Mouse (Mus musculus) brain, adult 2 months (tissue): ENCODE measurements around the gene Htra3.

ENCODE experiments used
- DNase-seq: peaks from one replicate; pipeline ENCODE4 v3.0.0; 2011; ENCODE audit warnings: low read depth, low spot score

Gene Htra3

GRCm38 (mm10) chr5:35653743-35654395, 25.7 kb downstream of the Htra3 start:
- peak; percentile 53 for DNase-seq

- no peak for DNase-seq
Observed at GRCm38 (mm10) chr5:35652872-35653271, 26.7 kb downstream of the Htra3 start.

GRCm38 (mm10) chr5:35652319-35652718, 27.3 kb downstream of the Htra3 start:
- no peak for DNase-seq

- DNase-seq = no peak
Observed at GRCm38 (mm10) chr5:35648230-35648629, 31.4 kb downstream of the Htra3 start.

GRCm38 (mm10) chr5:35647562-35647961, 32.0 kb downstream of the Htra3 start:
- no peak for DNase-seq

- DNase-seq = no peak
Observed at GRCm38 (mm10) chr5:35646927-35647326, 32.7 kb downstream of the Htra3 start.

GRCm38 (mm10) chr5:35645938-35646493, 33.6 kb downstream of the Htra3 start:
- DNase-seq = no peak

- no peak for DNase-seq
Observed at GRCm38 (mm10) chr5:35644082-35644481, 35.5 kb downstream of the Htra3 start.

GRCm38 (mm10) chr5:35643401-35644048, 36.1 kb downstream of the Htra3 start:
- no peak for DNase-seq

- DNase-seq = no peak
Observed at GRCm38 (mm10) chr5:35641961-35642584, 37.5 kb downstream of the Htra3 start.

GRCm38 (mm10) chr5:35636016-35636415, 43.6 kb downstream of the Htra3 start:
- no peak for DNase-seq

- DNase-seq = no peak
Observed at GRCm38 (mm10) chr5:35632841-35633240, 46.7 kb downstream of the Htra3 start.

GRCm38 (mm10) chr5:35631755-35632154, 47.8 kb downstream of the Htra3 start:
- no peak for DNase-seq

- DNase-seq = no peak
Observed at GRCm38 (mm10) chr5:35631224-35631623, 48.4 kb downstream of the Htra3 start.

GRCm38 (mm10) chr5:35630706-35631105, 48.9 kb downstream of the Htra3 start:
- no peak for DNase-seq

- no peak for DNase-seq
Observed at GRCm38 (mm10) chr5:35629333-35629732, 50.2 kb downstream of the Htra3 start.

GRCm38 (mm10) chr5:35628685-35629084, 50.9 kb downstream of the Htra3 start:
- peak; percentile 81 for DNase-seq

- no peak for DNase-seq
Observed at GRCm38 (mm10) chr5:35627307-35627840, 52.2 kb downstream of the Htra3 start.

- DNase-seq = no peak
Observed at GRCm38 (mm10) chr5:35626408-35626807, 53.2 kb downstream of the Htra3 start.

GRCm38 (mm10) chr5:35624751-35625239, 54.8 kb downstream of the Htra3 start:
- DNase-seq = no peak

GRCm38 (mm10) chr5:35623831-35624230, 55.8 kb downstream of the Htra3 start:
- DNase-seq = no peak

GRCm38 (mm10) chr5:35621114-35621513, 58.5 kb downstream of the Htra3 start:
- DNase-seq = peak; percentile 60
